Mouse (Mus musculus) ES-Bruce4 (cell line): ENCODE measurements around the gene Ccr7. TPM values are rescaled to one million over a fixed set of nuclear protein-coding genes. Genes with fewer than 3 reads are reported as not detected.

Source experiments
- H3K27ac ChIP-seq: 2 replicates; pipeline ENCODE4 v1.5.1; 2012; ENCODE audit warnings: low read length, inconsistent platforms; ENCODE audit not compliant: insufficient read depth
- H3K27me3 ChIP-seq: 2 replicates; pipeline ENCODE4 v1.6.1; 2012; ENCODE audit warnings: mild to moderate bottlenecking, low read length, inconsistent platforms; ENCODE audit not compliant: control insufficient read depth, poor library complexity, insufficient read depth, severe bottlenecking
- H3K36me3 ChIP-seq: 2 replicates; pipeline ENCODE4 v1.6.1; 2012; ENCODE audit warnings: inconsistent platforms, mild to moderate bottlenecking, low read length, moderate library complexity; ENCODE audit not compliant: control insufficient read depth, poor library complexity, insufficient read depth, severe bottlenecking
- H3K4me1 ChIP-seq: one replicate; pipeline ENCODE4 v1.8.1; 2011; ENCODE audit warnings: low read length; ENCODE audit not compliant: control insufficient read depth, insufficient read depth
- H3K4me3 ChIP-seq: 2 replicates; pipeline ENCODE4 v1.5.1; 2011; ENCODE audit warnings: low read depth, mild to moderate bottlenecking, low read length
- H3K9ac ChIP-seq: 2 replicates; pipeline ENCODE4 v1.6.1; 2012; ENCODE audit warnings: low read depth, mild to moderate bottlenecking, inconsistent platforms; ENCODE audit not compliant: poor library complexity, severe bottlenecking
- H3K9me3 ChIP-seq: replicated peaks from 2 replicates; pipeline ENCODE4 v1.6.1; 2012; ENCODE audit warnings: mild to moderate bottlenecking, low read length, inconsistent platforms; ENCODE audit not compliant: control insufficient read depth, poor library complexity, insufficient read depth, severe bottlenecking
- CTCF ChIP-seq: IDR thresholded peaks from one replicate; pipeline ENCODE4 v1.8.1; 2011; ENCODE audit warnings: low read depth, low read length
- EP300 ChIP-seq: IDR thresholded peaks from 2 replicates; pipeline ENCODE4 v1.6.1; 2011; ENCODE audit warnings: low read depth, low read length; ENCODE audit not compliant: insufficient read depth
- POLR2A ChIP-seq: IDR thresholded peaks from one replicate; pipeline ENCODE4 v1.8.1; 2011; ENCODE audit warnings: low read length; ENCODE audit not compliant: insufficient read depth
- polyA plus RNA-seq: library from polyadenylated mRNA; stranded (reverse); fragments of >200 nt; gene quantifications from 2 replicates; pipeline ENCODE4 v1.2.4, GENCODE M21; 2011; ENCODE audit warnings: low read depth; ENCODE audit not compliant: missing spikeins, insufficient read depth, insufficient read length

Gene Ccr7
- polyA plus RNA-seq, 1 experiment, result not detected

DNA sequence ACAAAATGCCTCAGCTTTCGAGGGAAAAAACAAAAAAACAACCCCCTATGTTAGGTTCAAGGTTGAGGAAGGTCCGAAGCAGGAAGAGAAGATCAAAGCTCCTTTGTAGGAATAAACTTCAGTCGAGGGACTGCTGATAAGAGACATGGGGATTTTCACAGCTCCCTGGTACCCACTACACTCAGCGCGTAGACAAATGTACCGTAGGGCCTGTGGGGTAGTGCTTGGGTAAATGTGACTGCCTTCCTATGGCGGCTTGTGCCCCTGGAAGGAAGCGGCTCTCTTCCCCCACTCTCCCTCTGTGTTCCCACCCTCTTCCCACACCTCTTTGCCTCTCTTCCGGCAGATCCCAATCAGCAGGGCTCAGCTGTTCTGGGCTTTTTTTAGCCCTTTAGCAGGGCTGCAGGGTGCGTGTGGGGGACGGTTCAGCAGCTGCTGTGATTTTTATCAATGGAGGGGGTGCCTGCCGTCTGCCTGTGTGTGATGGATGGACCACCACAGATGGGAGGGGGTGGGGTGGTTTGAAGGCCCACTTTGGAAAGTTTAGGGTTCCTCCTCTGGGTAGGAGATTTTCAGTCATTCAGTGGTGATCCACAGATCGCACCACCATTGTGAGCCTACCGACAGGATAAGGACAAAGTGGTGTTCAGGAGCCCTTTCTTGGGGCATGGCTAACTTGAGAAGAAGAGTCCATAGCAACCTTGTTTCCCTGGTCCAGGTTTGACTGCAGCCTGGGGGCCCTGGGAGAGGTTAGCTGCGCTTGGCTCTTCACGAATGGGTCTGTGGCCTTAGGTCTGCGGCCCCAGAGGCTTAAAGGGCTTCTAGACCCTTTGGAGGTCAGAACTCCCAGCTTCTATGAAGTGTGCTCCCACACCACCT lies 7.6 kb downstream of the Ccr7 start:
- Histone ChIP-seq H3K9me3 (no peaks in the 10 kb centered on the region), H3K9ac (no peak overlapping the region), H3K36me3 (no peaks in the 10 kb centered on the region), H3K27me3 (no peaks in the 10 kb centered on the region), H3K27ac (no peak overlapping the region), H3K4me3 (no peak overlapping the region), H3K4me1 (peaks cover 19% of the 10 kb centered on the region)
- TF ChIP-seq EP300, result no peak
- TF ChIP-seq POLR2A, result no peak
- TF ChIP-seq CTCF, result no peak

DNA sequence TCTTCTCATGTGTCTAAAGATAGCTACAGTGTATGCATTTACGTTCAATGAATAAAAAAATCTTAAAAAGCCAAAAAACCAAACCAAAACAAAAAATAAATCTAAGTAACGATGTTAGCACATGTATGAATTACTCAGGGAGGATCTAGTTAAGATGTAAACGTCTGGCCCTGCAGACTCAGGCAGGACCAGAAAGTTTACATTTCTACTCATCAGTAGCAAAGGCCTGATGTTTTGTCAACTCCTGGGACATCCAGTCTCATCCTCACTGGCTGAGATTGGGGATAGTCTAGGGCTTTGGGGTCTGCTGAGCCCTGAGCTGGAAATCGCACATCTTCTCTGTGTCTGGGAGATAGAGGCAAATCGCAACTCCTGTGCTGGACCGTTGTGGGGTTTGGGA lies 8.3 kb downstream of the Ccr7 start:
- H3K27me3 ChIP-seq, result no peaks in the 10 kb centered on the region
- H3K4me1 ChIP-seq, result peaks cover 22% of the 10 kb centered on the region
- H3K27ac ChIP-seq, result no peak overlapping the region
- H3K4me3 ChIP-seq, result no peak overlapping the region
- no peak for TF ChIP-seq EP300
- no peak for TF ChIP-seq CTCF
- TF ChIP-seq POLR2A, result no peak
- no peak overlapping the region for H3K9ac ChIP-seq
- no peaks in the 10 kb centered on the region for H3K36me3 ChIP-seq
- H3K9me3 ChIP-seq, result no peaks in the 10 kb centered on the region

DNA sequence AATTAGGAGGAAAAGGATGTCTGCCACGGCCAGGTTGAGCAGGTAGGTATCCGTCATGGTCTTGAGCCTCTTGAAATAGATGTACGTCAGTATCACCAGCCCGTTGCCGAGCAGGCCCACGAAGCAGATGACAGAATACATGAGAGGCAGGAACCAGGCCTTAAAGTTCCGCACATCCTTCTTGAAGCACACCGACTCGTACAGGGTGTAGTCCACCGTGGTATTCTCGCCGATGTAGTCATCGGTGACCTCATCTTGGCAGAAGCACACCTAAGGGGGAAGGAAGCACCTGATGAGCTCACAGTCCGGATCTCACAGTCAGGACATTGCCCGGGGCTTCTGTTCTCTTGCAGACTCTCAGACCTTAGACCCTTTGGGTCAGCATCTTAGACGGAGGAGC lies 9.1 kb downstream of the Ccr7 start:
- no peak overlapping the region for H3K27ac ChIP-seq
- no peak overlapping the region for H3K4me3 ChIP-seq
- no peak overlapping the region for H3K9ac ChIP-seq
- peaks cover 22% of the 10 kb centered on the region for H3K4me1 ChIP-seq
- TF ChIP-seq EP300 (no peak), POLR2A (no peak), CTCF (no peak)
- no peaks in the 10 kb centered on the region for H3K9me3 ChIP-seq
- H3K27me3 ChIP-seq, result no peaks in the 10 kb centered on the region
- H3K36me3 ChIP-seq, result no peaks in the 10 kb centered on the region

GRCm38 (mm10) chr11:99144940-99145339 lies 9.9 kb downstream of the Ccr7 start:
- Histone ChIP-seq H3K4me1 (peaks cover 24% of the 10 kb centered on the region), H3K9me3 (no peaks in the 10 kb centered on the region), H3K27ac (no peak overlapping the region), H3K27me3 (no peaks in the 10 kb centered on the region), H3K4me3 (no peak overlapping the region), H3K36me3 (no peaks in the 10 kb centered on the region), H3K9ac (no peak overlapping the region)
- TF ChIP-seq POLR2A, result no peak

DNA sequence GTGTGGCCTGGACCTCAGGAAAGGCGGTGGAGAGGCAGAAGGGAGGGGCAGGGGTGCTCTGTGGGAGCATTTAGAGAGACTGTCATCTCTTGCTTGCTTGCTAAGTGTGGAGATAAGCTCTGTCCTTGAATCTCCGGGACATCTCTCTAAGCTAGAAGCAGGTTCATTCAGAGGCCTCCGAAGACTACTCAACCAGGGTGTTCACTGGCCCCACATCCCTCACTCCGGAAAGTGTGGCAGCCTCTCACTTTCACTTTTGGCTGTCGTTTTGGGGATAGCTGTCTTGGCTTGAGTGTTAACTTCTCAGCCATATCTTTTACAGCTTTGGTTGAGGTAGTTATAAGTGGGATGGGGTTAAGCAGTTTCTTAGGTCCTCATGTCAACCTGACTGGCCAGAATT lies 10.4 kb downstream of the Ccr7 start:
- no peaks in the 10 kb centered on the region for H3K9me3 ChIP-seq
- H3K27ac ChIP-seq, result no peak overlapping the region
- no peaks in the 10 kb centered on the region for H3K27me3 ChIP-seq
- H3K36me3 ChIP-seq, result no peaks in the 10 kb centered on the region
- H3K9ac ChIP-seq, result no peak overlapping the region
- H3K4me1 ChIP-seq, result peaks cover 22% of the 10 kb centered on the region
- TF ChIP-seq EP300 (no peak), POLR2A (no peak), CTCF (no peak)
- H3K4me3 ChIP-seq, result no peak overlapping the region

DNA sequence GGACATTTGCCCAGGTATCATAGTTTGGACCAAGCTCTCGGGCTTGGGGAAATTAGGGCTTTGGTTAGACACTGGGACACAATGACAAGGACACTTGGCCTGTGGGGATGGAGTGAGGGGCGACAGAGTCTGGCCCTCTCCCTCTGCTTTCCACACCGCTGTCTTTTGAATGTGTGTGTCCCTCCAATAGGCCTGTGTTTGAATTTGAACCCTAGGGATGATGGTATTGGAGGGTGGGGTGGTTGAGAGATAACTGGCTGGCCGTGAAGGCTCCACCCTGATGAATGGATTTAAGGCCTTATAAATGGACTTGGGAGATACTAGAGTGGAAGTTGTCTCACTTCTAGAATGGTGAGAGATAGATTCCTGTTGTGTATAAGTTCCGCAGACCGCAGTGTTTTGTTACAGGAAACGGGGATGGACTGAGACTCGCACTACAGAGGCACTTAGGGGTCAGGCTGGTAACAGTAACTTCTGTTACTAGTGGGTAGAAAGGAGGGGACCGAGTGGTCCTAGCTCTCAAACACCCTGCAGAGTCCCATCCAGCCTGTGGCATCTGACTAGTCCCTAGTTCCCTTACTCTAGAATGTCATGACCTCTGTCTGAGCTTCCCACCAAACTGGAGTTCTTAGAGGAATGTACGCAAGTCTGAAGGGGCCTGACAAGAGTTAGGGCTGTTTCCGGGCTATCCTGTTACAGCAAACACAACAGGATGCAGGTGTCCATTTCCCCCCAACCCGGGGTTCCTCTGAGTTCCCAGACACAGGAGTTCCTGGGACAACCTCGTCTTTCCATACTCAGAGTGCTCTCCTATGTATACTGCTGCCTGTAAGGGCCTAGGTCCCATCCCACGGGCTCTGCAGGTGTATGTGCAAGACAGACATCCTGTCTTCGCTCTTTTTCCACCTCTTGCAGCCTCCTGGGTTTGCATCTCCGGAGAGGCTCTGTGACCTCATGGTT lies 11.5 kb downstream of the Ccr7 start:
- H3K4me1 ChIP-seq, result peaks cover 19% of the 10 kb centered on the region
- no peak overlapping the region for H3K27ac ChIP-seq
- H3K9ac ChIP-seq, result no peak overlapping the region
- no peaks in the 10 kb centered on the region for H3K27me3 ChIP-seq
- TF ChIP-seq EP300 (no peak), POLR2A (no peak), CTCF (no peak)
- no peaks in the 10 kb centered on the region for H3K36me3 ChIP-seq
- no peaks in the 10 kb centered on the region for H3K9me3 ChIP-seq
- H3K4me3 ChIP-seq, result no peak overlapping the region
